Mouse (Mus musculus) heart, embryonic 15.5 days (tissue): ENCODE results near the gene Cacna1g. TPM values are rescaled to one million over a fixed set of nuclear protein-coding genes. Genes with fewer than 3 reads are reported as not detected.

Experiments
- ATAC-seq: fragments of 200-750 bp; cut with Nextera tagmentation; replicated peaks from 2 replicates; pipeline ENCODE4 v1.8.0; 2017; ENCODE audit warnings: low read depth, moderate TSS enrichment; ENCODE audit not compliant: insufficient number of reproducible peaks, insufficient read depth, low FRiP score
- H3K27ac ChIP-seq: fragments of 300-500 bp; sonication (generic); 2 replicates; pipeline ENCODE4 v1.5.1; 2015; ENCODE audit warnings: mild to moderate bottlenecking, inconsistent platforms
- H3K27me3 ChIP-seq: fragments of 300-500 bp; sonication (generic); 2 replicates; pipeline ENCODE4 v1.6.1; 2015; ENCODE audit warnings: inconsistent platforms
- H3K36me3 ChIP-seq: fragments of 300-500 bp; sonication (generic); 2 replicates; pipeline ENCODE4 v1.6.1; 2015; ENCODE audit warnings: mild to moderate bottlenecking, inconsistent platforms
- H3K4me1 ChIP-seq: fragments of 300-500 bp; sonication (generic); replicated peaks from 2 replicates; pipeline ENCODE4 v1.6.1; 2015; ENCODE audit warnings: inconsistent platforms
- H3K4me2 ChIP-seq: fragments of 300-500 bp; sonication (generic); 2 replicates; pipeline ENCODE4 v1.6.1; 2015; ENCODE audit warnings: inconsistent platforms, mild to moderate bottlenecking, moderate library complexity
- H3K4me3 ChIP-seq: fragments of 300-500 bp; sonication (generic); 2 replicates; pipeline ENCODE4 v1.5.1; 2015; ENCODE audit warnings: mild to moderate bottlenecking, inconsistent platforms
- H3K9ac ChIP-seq: fragments of 300-500 bp; sonication (generic); 2 replicates; pipeline ENCODE4 v1.6.1; 2015; ENCODE audit warnings: mild to moderate bottlenecking, inconsistent platforms
- H3K9me3 ChIP-seq: fragments of 300-500 bp; sonication (generic); replicated peaks from 2 replicates; pipeline ENCODE4 v1.6.1; 2016; ENCODE audit warnings: inconsistent platforms
- WGBS: fragments of 180-500 bp; shearing (Covaris S2); methylation state at CpG from one replicate; pipeline ENCODE4 v1.1.7; 2015; ENCODE audit warnings: mixed read lengths; 5-methylcytosine and 5-hydroxymethylcytosine counted together
- polyA plus RNA-seq: library from polyadenylated mRNA; unstranded; fragments of >200 nt; fragmentation: Nextera tagmentation; extraction: Ambion mirVana; gene quantifications from 2 replicates; pipeline ENCODE4 v1.2.1, GENCODE M21; 2015

Cacna1g gene
- polyA plus RNA-seq, 1 experiment from 2014 or later, result 6.4 TPM

GRCm38 (mm10) chr11:94420325-94420724, 53.7 kb downstream of the Cacna1g start:
- ATAC-seq, result no peak
- 23% methylated on average over 7 of the region's 7 CpGs for WGBS
- no peak overlapping the region for H3K4me3 ChIP-seq
- H3K36me3 ChIP-seq, result no peaks in the 10 kb centered on the region
- H3K9me3 ChIP-seq, result no peaks in the 10 kb centered on the region
- H3K4me1 ChIP-seq, result peaks cover 21% of the 10 kb centered on the region
- no peak overlapping the region for H3K4me2 ChIP-seq
- H3K9ac ChIP-seq, result no peak overlapping the region
- peaks cover 44% of the 10 kb centered on the region for H3K27me3 ChIP-seq
- no peak overlapping the region for H3K27ac ChIP-seq

- Histone ChIP-seq H3K36me3 (no peaks in the 10 kb centered on the region), H3K27me3 (peaks cover 50% of the 10 kb centered on the region), H3K27ac (no peak overlapping the region), H3K4me2 (no peak overlapping the region), H3K9ac (no peak overlapping the region), H3K4me3 (no peak overlapping the region), H3K9me3 (no peaks in the 10 kb centered on the region), H3K4me1 (peaks cover 28% of the 10 kb centered on the region)
- 57% methylated on average over 10 of the region's 10 CpGs for WGBS
- 0 out of 2 replicates have a peak, but pooled peaks have one; percentile 11 for ATAC-seq
These were observed 54.8 kb downstream of the Cacna1g start for GRCm38 (mm10) chr11:94419004-94419727.

GRCm38 (mm10) chr11:94414042-94414441, 60.0 kb downstream of the Cacna1g start:
- peaks cover 38% of the 10 kb centered on the region for H3K4me1 ChIP-seq
- no peak overlapping the region for H3K4me2 ChIP-seq
- peak overlapping the region; percentile 4 for H3K27ac ChIP-seq
- H3K9ac ChIP-seq, result no peak overlapping the region
- WGBS, result 52% methylated on average over 4 of the region's 4 CpGs
- peaks cover 58% of the 10 kb centered on the region for H3K27me3 ChIP-seq
- H3K36me3 ChIP-seq, result no peaks in the 10 kb centered on the region
- ATAC-seq, result no peak
- no peak overlapping the region for H3K4me3 ChIP-seq
- H3K9me3 ChIP-seq, result no peaks in the 10 kb centered on the region

GRCm38 (mm10) chr11:94413516-94413915, 60.5 kb downstream of the Cacna1g start:
- Histone ChIP-seq H3K9ac (no peak overlapping the region), H3K4me3 (no peak overlapping the region), H3K4me1 (peaks cover 36% of the 10 kb centered on the region), H3K4me2 (peak overlapping the region; percentile 41), H3K27ac (peak overlapping the region; percentile 78), H3K36me3 (no peaks in the 10 kb centered on the region), H3K27me3 (peaks cover 55% of the 10 kb centered on the region), H3K9me3 (no peaks in the 10 kb centered on the region)
- WGBS, result 24% methylated on average over 8 of the region's 8 CpGs
- ATAC-seq, result no peak

DNA sequence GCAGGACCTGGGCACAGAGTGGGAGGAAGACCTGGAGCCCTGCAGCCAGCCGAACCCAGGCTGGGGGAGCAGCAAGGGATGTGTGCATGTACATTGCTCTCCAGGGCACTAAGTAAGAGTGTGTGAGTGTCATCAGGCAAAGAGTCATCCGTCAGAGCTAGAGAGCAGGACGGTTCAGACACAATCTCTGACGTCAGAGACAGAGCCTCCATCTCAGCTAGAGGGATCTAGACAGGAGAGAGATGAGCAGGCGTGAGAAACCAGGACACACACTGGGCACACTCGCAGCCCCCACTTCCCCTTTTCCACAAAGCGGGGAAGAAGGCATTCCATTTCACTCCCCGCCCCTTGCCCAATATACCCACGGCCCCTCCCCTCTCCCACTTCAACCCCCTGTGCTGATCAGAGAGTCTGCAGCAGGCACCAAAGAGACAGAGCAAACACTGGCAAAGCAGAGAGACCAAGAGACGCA, 61.0 kb downstream of the Cacna1g start:
- no peaks in the 10 kb centered on the region for H3K9me3 ChIP-seq
- peaks cover 50% of the 10 kb centered on the region for H3K27me3 ChIP-seq
- H3K36me3 ChIP-seq, result no peaks in the 10 kb centered on the region
- no peak overlapping the region for H3K9ac ChIP-seq
- ATAC-seq, result peak; percentile 52; the same call in 1 of the 2 replicates
- peak overlapping the region; percentile 41 for H3K4me2 ChIP-seq
- WGBS, result 11% methylated on average over 10 of the region's 10 CpGs
- peak overlapping the region; percentile 78 for H3K27ac ChIP-seq
- H3K4me1 ChIP-seq, result peaks cover 37% of the 10 kb centered on the region
- no peak overlapping the region for H3K4me3 ChIP-seq

DNA sequence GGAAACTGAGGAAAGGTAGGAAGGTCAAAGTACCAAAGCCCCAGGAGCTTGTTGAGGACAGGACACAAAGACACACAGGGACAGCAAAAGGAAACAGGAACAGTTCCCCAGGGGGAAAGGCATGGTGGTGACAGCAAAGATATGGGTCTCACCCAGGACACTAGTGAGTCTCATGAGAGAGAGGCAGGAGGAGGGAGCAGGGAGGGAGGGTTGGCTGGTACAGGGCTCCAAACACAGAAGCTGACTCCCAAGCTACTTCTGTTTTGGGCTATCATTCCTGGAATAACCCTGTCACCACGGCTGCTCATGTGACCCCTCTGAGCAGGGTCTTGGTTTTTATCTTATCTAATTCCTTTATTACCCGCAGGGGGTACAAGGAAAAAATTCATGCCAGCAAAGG, 61.4 kb downstream of the Cacna1g start:
- Histone ChIP-seq H3K4me1 (peaks cover 42% of the 10 kb centered on the region), H3K4me2 (peak overlapping the region; percentile 41), H3K9ac (no peak overlapping the region), H3K27ac (peak overlapping the region; percentile 78), H3K4me3 (no peak overlapping the region), H3K27me3 (peaks cover 48% of the 10 kb centered on the region), H3K9me3 (no peaks in the 10 kb centered on the region), H3K36me3 (no peaks in the 10 kb centered on the region)
- 17% methylated on average over 2 of the region's 2 CpGs for WGBS
- ATAC-seq, result peak; percentile 54

DNA sequence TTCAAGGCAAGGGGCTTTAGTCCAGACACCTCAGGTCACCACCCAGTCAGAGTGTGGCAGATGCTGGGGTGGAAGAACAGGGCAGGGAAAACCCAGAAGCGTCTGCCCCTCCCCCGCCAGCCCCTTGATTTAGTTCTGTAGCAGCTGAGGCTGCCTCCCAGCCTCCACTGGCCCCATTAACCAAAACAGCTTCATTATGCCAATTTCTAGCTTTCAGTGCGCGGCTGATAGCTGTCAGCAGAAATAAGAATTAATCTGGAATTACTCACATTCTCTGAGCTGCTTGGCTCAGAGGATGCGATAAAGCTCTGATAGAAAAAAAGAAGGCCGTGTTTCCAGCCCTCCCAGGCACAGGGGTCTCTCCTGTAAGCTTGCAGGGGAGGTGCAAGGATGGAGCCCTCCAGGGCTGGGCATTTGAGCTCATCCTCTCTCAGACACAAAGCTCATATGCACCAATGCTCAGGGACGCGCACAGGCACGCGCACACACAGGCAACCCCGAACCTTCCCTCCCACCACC, 66.1 kb downstream of the Cacna1g start:
- ATAC-seq, result no peak; the same call in 1 of the 2 replicates

GRCm38 (mm10) chr11:94405348-94405747, 68.7 kb downstream of the Cacna1g start:
- peaks cover 26% of the 10 kb centered on the region for H3K4me1 ChIP-seq
- H3K9me3 ChIP-seq, result no peaks in the 10 kb centered on the region
- no peaks in the 10 kb centered on the region for H3K36me3 ChIP-seq
- H3K4me2 ChIP-seq, result no peak overlapping the region
- no peak for ATAC-seq
- H3K4me3 ChIP-seq, result no peak overlapping the region
- 40% methylated on average over 6 of the region's 6 CpGs for WGBS
- H3K27ac ChIP-seq, result no peak overlapping the region
- H3K9ac ChIP-seq, result no peak overlapping the region
- peaks cover 13% of the 10 kb centered on the region for H3K27me3 ChIP-seq

More for the DNA sequence above, 66.1 kb downstream of the Cacna1g start:
- no peaks in the 10 kb centered on the region for H3K9me3 ChIP-seq
- H3K27ac ChIP-seq, result no peak overlapping the region
- no peak overlapping the region for H3K4me2 ChIP-seq
- peaks cover 37% of the 10 kb centered on the region for H3K4me1 ChIP-seq
- no peaks in the 10 kb centered on the region for H3K36me3 ChIP-seq
- no peak overlapping the region for H3K9ac ChIP-seq
- H3K4me3 ChIP-seq, result no peak overlapping the region
- WGBS, result 47% methylated on average over 11 of the region's 11 CpGs
- H3K27me3 ChIP-seq, result peaks cover 25% of the 10 kb centered on the region

GRCm38 (mm10) chr11:94404641-94405260, 69.2 kb downstream of the Cacna1g start:
- no peak; the same call in 1 of the 2 replicates for ATAC-seq
- H3K27me3 ChIP-seq, result peaks cover 9% of the 10 kb centered on the region
- no peaks in the 10 kb centered on the region for H3K9me3 ChIP-seq
- H3K4me1 ChIP-seq, result peaks cover 26% of the 10 kb centered on the region
- H3K9ac ChIP-seq, result no peak overlapping the region
- 27% methylated on average over 11 of the region's 11 CpGs for WGBS
- H3K4me2 ChIP-seq, result no peak overlapping the region
- no peaks in the 10 kb centered on the region for H3K36me3 ChIP-seq
- H3K4me3 ChIP-seq, result no peak overlapping the region
- H3K27ac ChIP-seq, result no peak overlapping the region

DNA sequence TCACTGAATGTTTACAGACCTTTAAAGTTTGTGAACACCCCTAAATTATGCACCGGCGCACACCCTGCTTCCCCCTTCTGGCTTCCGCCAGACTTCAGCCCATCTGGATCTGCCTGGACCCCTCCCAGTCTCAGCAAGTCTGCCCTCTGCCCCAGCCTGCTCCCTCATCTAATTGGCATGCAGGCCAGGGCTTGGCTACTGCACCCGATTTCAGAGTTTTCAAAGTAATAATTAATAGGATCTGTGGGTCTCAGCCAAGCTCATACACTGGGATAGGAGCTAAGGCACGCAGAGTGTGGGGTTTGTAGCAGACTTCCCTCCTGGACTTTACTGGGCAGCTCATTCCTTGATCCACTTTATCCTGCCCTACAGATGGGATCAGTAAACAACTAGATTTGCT, 69.8 kb downstream of the Cacna1g start:
- no peak for ATAC-seq
- 60% methylated on average over 5 of the region's 5 CpGs for WGBS

GRCm38 (mm10) chr11:94403757-94404156, 70.2 kb downstream of the Cacna1g start:
- Histone ChIP-seq H3K27ac (no peak overlapping the region), H3K4me3 (no peak overlapping the region), H3K27me3 (peaks cover 9% of the 10 kb centered on the region), H3K36me3 (no peaks in the 10 kb centered on the region), H3K4me1 (peaks cover 21% of the 10 kb centered on the region), H3K9ac (no peak overlapping the region), H3K9me3 (no peaks in the 10 kb centered on the region), H3K4me2 (no peak overlapping the region)
- ATAC-seq, result no peak
- WGBS, result 81% methylated on average over 10 of the region's 10 CpGs

More for the DNA sequence above, 69.8 kb downstream of the Cacna1g start:
- Histone ChIP-seq H3K9me3 (no peaks in the 10 kb centered on the region), H3K4me3 (no peak overlapping the region), H3K4me2 (no peak overlapping the region), H3K27ac (no peak overlapping the region), H3K27me3 (peaks cover 9% of the 10 kb centered on the region), H3K36me3 (no peaks in the 10 kb centered on the region), H3K9ac (no peak overlapping the region), H3K4me1 (peaks cover 22% of the 10 kb centered on the region)
